Mouse (Mus musculus): ENCODE measurements at regions not wholly inside any gene's neighbourhood (a gene's known extent, or its start where the extent isn't known, plus 50 kb on each side); places are given as distances from the start of the nearest gene placed in this dataset.

- DNase-seq = no peak
These were observed 162.6 kb upstream of the Ank start for GRCm38 (mm10) chr15:27303856-27304255.

GRCm38 (mm10) chr15:27304256-27304655 is 162.2 kb upstream of the Ank start:
- DNase-seq = no peak

- no peak for DNase-seq
These were observed 161.4 kb upstream of the Ank start for GRCm38 (mm10) chr15:27305035-27305434.

- DNase-seq = no peak
These were observed 157.8 kb upstream of the Ank start for GRCm38 (mm10) chr15:27308639-27309038.

GRCm38 (mm10) chr15:27315964-27316745 is 150.3 kb upstream of the Ank start:
- no peak for DNase-seq

- DNase-seq = no peak
These were observed 149.7 kb upstream of the Ank start for GRCm38 (mm10) chr15:27316746-27317129.

- DNase-seq = no peak
These were observed 144.4 kb upstream of the Ank start for GRCm38 (mm10) chr15:27321915-27322665.

GRCm38 (mm10) chr15:27325847-27326548 is 140.5 kb upstream of the Ank start:
- DNase-seq = peak; percentile 49 to 65

GRCm38 (mm10) chr15:27326549-27326876 is 140.0 kb upstream of the Ank start:
- DNase-seq = no peak

GRCm38 (mm10) chr15:27327744-27328143 is 138.7 kb upstream of the Ank start:
- no peak for DNase-seq

GRCm38 (mm10) chr15:27328441-27328840 is 138.0 kb upstream of the Ank start:
- no peak for DNase-seq

- no peak for DNase-seq
These were observed 126.4 kb upstream of the Ank start for GRCm38 (mm10) chr15:27340070-27340469.

- DNase-seq = peak; percentile 9 to 58
These were observed 124.9 kb upstream of the Ank start for GRCm38 (mm10) chr15:27341518-27341976.

- DNase-seq = no peak
These were observed 108.0 kb upstream of the Ank start for GRCm38 (mm10) chr15:27358441-27358840.

GRCm38 (mm10) chr15:27359271-27359670 is 107.2 kb upstream of the Ank start:
- no peak for DNase-seq

GRCm38 (mm10) chr15:27374517-27374916 is 92.0 kb upstream of the Ank start:
- no peak for DNase-seq

- no peak for DNase-seq
These were observed 87.8 kb upstream of the Ank start for GRCm38 (mm10) chr15:27378601-27379094.

- no peak for DNase-seq
These were observed 86.0 kb upstream of the Ank start for GRCm38 (mm10) chr15:27380436-27380945.

GRCm38 (mm10) chr15:27381565-27381964 is 84.9 kb upstream of the Ank start:
- no peak for DNase-seq

- DNase-seq = no peak
These were observed 75.9 kb upstream of the Ank start for GRCm38 (mm10) chr15:27390567-27390966.

GRCm38 (mm10) chr15:27405721-27406161 is 60.7 kb upstream of the Ank start:
- DNase-seq = no peak

GRCm38 (mm10) chr15:27409856-27410255 is 56.6 kb upstream of the Ank start:
- DNase-seq = no peak

GRCm38 (mm10) chr15:27412304-27412703 is 54.2 kb upstream of the Ank start:
- no peak for DNase-seq

All from lung, adult 18-20 months (tissue).